Mouse (Mus musculus) B cell, adult 2 months (primary cell): ENCODE results near the gene Ube2q1.

Source experiments
- DNase-seq, 2 experiments: peaks; one replicate each; pipeline ENCODE4 v3.0.0; 2022

The Ube2q1 gene

DNA sequence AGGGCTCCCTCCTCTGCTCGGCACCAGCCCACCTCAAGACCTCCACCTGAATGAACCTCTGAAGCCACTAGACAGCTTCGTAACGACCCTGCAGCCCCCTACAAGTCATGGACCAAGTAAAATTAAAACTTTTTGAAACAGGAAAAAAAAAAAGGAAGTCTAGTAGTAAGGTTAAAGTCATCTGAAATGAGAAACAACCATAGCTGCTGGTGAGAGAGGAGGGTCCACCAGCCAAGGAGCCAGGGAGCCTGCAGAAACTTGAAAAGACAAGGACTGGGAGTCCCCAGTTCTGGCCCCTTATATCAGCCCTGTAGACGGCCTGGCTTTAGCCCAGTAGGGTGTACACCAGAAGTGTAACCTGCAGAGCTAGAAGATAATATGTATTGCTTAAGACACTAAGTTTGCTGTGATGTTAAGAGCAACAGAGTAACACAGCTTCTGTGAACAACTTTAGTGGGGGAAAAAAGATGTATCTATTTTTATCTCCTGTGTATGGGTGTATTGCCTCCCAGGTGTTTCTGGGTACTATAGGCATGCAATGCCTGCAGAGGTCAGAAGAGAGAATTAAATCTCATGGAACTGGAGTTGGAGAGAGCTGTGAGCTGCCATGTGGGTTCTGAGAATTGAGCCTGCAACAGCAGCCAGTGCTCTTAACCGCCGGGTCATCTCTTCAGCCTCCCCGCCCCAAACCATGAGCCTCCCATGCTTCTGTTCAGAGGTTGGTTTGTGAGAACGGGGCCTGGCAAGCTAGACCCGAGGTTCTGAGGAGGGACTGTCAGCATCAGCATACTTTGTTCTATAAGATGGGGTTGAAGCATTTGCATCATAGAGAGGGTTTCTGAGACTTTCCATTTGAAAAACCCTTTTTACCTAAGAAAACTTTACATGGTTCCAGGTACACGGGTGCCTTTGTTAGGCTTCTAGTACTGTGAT lies 48.4 kb downstream of the Ube2q1 start:
- no peak for DNase-seq

DNA sequence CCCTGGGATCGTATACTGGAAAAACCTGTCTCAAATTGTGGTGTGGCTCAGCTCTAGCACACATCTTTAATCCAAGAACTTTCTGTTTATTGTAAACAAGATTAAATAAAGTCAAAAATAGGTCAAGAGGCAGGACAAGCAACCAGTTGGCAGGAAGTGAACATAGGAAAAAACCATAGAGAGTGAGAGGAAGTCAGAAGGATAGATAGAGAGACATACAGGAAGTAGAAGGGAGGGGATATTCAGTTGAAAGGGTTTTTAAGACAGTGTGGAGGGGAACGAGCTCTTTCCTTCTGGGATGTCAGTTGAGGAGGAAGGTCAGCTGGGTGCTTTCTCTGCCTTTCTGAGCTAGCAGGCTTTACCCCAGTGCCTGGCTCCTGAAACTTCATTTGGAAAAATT lies 50.2 kb downstream of the Ube2q1 start:
- DNase-seq: no peak

- no peak for DNase-seq
Observed at GRCm38 (mm10) chr3:89826295-89826694, 52.9 kb downstream of the Ube2q1 start.

- DNase-seq: no peak
Observed at GRCm38 (mm10) chr3:89830815-89831591, 57.6 kb downstream of the Ube2q1 start, which contains the start of gene She. TSS of gene She (plus strand) at chr3:89831370.
